Mouse (Mus musculus) frontal cortex, postnatal 14 days (tissue): ENCODE results near the gene Kdelr1.

Experiments used
- DNase-seq, 2 experiments: peaks; one replicate each; pipeline ENCODE4 v3.0.0; 2022; ENCODE audit warnings: low spot score in 2 of 2

Gene Kdelr1

GRCm38 (mm10) chr7:45917004-45917704 lies 44.6 kb downstream of the Kdelr1 start:
- no peak for DNase-seq

GRCm38 (mm10) chr7:45917926-45918325 lies 45.4 kb downstream of the Kdelr1 start:
- DNase-seq, result no peak

GRCm38 (mm10) chr7:45919083-45919671 lies 46.6 kb downstream of the Kdelr1 start:
- no peak for DNase-seq

GRCm38 (mm10) chr7:45919761-45920160 lies 47.2 kb downstream of the Kdelr1 start:
- no peak for DNase-seq

- no peak for DNase-seq
Observed at GRCm38 (mm10) chr7:45920583-45921241, 48.1 kb downstream of the Kdelr1 start.

GRCm38 (mm10) chr7:45921242-45921621 lies 48.7 kb downstream of the Kdelr1 start, which contains the start of gene Emp3:
Gene Emp3 (minus strand): TSS chr7:45921404.
- no peak for DNase-seq

GRCm38 (mm10) chr7:45921950-45922600 lies 49.5 kb downstream of the Kdelr1 start:
- no peak for DNase-seq

- DNase-seq, result peak; percentile 86 to 91
Observed at GRCm38 (mm10) chr7:45922928-45923761, 50.6 kb downstream of the Kdelr1 start.

GRCm38 (mm10) chr7:45923762-45924428 lies 51.3 kb downstream of the Kdelr1 start, which contains the start of gene Ccdc114:
Gene Ccdc114 (plus strand): TSS chr7:45924072.
- peak; percentile 29 to 42 for DNase-seq

- DNase-seq, result no peak
Observed at GRCm38 (mm10) chr7:45924429-45924816, 51.9 kb downstream of the Kdelr1 start.

- DNase-seq, result no peak
Observed at GRCm38 (mm10) chr7:45928626-45929295, 56.2 kb downstream of the Kdelr1 start.

- no peak for DNase-seq
Observed at GRCm38 (mm10) chr7:45929688-45930087, 57.1 kb downstream of the Kdelr1 start.
